Mouse (Mus musculus) heart, embryonic 13.5 days (tissue): ENCODE measurements around the gene S1pr2. TPM values are rescaled to one million over a fixed set of nuclear protein-coding genes. Genes with fewer than 3 reads are reported as not detected.

Experiments used
- ATAC-seq: fragments of 200-750 bp; cut with Nextera tagmentation; 2 replicates; pipeline ENCODE4 v1.8.0; 2017; ENCODE audit warnings: moderate TSS enrichment; ENCODE audit not compliant: insufficient number of reproducible peaks, low FRiP score, low TSS enrichment; ENCODE audit errors: extremely low read depth
- H3K27ac ChIP-seq: fragments of 300-500 bp; sonication (generic); replicated peaks from 2 replicates; pipeline ENCODE4 v1.5.1; 2015; ENCODE audit warnings: moderate library complexity, mild to moderate bottlenecking, inconsistent platforms
- H3K27me3 ChIP-seq: fragments of 300-500 bp; sonication (generic); replicated peaks from 2 replicates; pipeline ENCODE4 v1.6.1; 2015; ENCODE audit warnings: mild to moderate bottlenecking, inconsistent platforms
- H3K36me3 ChIP-seq: fragments of 300-500 bp; sonication (generic); 2 replicates; pipeline ENCODE4 v1.6.1; 2015; ENCODE audit warnings: mild to moderate bottlenecking, inconsistent platforms
- H3K4me1 ChIP-seq: fragments of 300-500 bp; sonication (generic); 2 replicates; pipeline ENCODE4 v1.6.1; 2015; ENCODE audit warnings: inconsistent platforms
- H3K4me2 ChIP-seq: fragments of 300-500 bp; sonication (generic); 2 replicates; pipeline ENCODE4 v1.6.1; 2015; ENCODE audit warnings: inconsistent platforms, mild to moderate bottlenecking, moderate library complexity
- H3K4me3 ChIP-seq: fragments of 300-500 bp; sonication (generic); 2 replicates; pipeline ENCODE4 v1.5.1; 2015; ENCODE audit warnings: moderate library complexity, mild to moderate bottlenecking, inconsistent platforms
- H3K9ac ChIP-seq: fragments of 300-500 bp; sonication (generic); 2 replicates; pipeline ENCODE4 v1.6.1; 2015; ENCODE audit warnings: inconsistent platforms, mild to moderate bottlenecking, moderate library complexity
- H3K9me3 ChIP-seq: fragments of 300-500 bp; sonication (generic); 2 replicates; pipeline ENCODE4 v1.6.1; 2016; ENCODE audit warnings: inconsistent platforms
- WGBS: fragments of 180-500 bp; shearing (Covaris S2); methylation state at CpG from one replicate; pipeline ENCODE4 v1.1.7; 2015; ENCODE audit warnings: mixed read lengths; 5-methylcytosine and 5-hydroxymethylcytosine counted together
- polyA plus RNA-seq: library from polyadenylated mRNA; unstranded; fragments of >200 nt; fragmentation: Nextera tagmentation; extraction: Ambion mirVana; gene quantifications from 2 replicates; pipeline ENCODE4 v1.2.1, GENCODE M21; 2015

The S1pr2 gene
- polyA plus RNA-seq, 1 experiment from 2014 or later: 21.9 TPM

DNA sequence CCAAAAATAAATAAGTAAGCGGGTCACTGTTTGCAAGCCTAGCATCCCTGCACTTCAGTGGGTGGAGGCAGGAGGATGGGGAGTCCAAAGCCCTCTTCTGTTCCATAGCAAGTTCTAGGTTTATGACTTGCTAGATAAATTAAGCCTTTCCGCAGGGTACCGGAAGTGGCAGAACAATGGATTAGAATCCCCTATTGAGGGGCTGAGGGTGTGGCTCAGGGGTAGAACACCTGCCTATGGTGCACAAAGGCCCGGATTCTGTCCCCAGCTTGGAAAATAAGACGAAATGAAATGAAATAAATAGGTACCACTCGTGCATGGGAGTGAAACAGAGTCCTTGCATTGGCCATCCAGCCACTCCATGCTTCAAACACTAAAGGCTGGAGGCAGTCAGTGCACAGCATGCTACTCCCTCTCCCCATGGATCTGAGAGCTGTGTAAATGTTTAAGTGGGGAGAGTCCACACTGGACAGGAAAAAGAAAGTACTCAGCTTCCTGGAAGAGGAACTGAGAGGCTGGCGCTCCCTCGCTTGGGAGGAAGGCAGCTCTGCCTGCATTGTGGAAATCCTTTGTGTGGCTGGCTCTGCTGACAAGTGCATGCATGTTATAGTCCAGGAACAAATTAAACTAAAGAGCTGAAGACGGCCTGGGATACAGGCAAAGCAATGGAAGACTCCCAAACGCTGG, 2.0 kb upstream of the S1pr2 start:
- Histone ChIP-seq H3K36me3 (no peaks in the 10 kb centered on the region), H3K4me2 (no peak overlapping the region), H3K4me3 (no peak overlapping the region), H3K27me3 (peaks cover 3% of the 10 kb centered on the region; the same call in 1 of the 2 replicates), H3K4me1 (peaks cover 37% of the 10 kb centered on the region), H3K9ac (no peak overlapping the region), H3K27ac (peak overlapping the region; percentile 59; the same call in 1 of the 2 replicates), H3K9me3 (no peaks in the 10 kb centered on the region)
- no peak for ATAC-seq
- 53% methylated on average over 10 of the region's 10 CpGs for WGBS

DNA sequence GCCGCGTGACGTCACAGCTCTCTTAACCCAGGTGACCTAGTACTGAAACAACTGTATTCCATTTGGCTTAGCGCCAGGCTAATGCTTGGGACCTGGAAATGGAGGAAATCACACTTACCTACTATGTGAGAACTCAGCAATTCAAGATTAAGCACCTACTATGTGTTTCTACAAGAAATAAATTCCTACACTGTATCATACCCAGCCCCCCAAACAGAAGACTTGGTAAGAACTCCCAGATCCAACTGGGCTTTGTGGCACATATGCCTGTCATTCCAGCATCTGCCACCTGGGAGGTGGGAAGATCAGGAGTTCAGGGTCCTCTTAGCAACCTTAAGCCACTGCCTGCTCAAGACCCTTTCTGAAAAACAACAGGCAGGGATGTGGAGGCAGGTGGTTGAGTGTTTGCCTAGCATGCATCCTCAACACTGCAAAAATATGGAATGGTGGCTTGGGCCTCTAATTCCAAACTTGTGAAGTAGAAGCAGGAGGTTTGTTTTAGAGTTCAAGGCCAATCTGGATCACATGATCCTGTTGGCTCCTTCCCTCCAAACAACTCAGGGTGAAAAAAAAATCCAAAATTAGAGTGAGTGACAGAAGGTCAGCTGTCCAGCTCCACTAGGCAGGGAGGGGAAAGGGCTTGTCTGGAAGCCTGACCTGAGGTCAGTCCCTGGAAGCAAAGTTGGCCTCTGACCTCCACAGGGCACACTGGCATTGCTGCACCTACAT, 544 bp upstream of the S1pr2 start:
- Histone ChIP-seq H3K27me3 (peaks cover 3% of the 10 kb centered on the region; the same call in 1 of the 2 replicates), H3K4me1 (peaks cover 46% of the 10 kb centered on the region), H3K9me3 (no peaks in the 10 kb centered on the region), H3K9ac (peak overlapping the region; percentile 96), H3K36me3 (no peaks in the 10 kb centered on the region), H3K27ac (peak overlapping the region; percentile 93), H3K4me3 (peak overlapping the region; percentile 92), H3K4me2 (peak overlapping the region; percentile 76)
- WGBS: under 1% methylated on average over 4 of the region's 4 CpGs
- no peak for ATAC-seq

DNA sequence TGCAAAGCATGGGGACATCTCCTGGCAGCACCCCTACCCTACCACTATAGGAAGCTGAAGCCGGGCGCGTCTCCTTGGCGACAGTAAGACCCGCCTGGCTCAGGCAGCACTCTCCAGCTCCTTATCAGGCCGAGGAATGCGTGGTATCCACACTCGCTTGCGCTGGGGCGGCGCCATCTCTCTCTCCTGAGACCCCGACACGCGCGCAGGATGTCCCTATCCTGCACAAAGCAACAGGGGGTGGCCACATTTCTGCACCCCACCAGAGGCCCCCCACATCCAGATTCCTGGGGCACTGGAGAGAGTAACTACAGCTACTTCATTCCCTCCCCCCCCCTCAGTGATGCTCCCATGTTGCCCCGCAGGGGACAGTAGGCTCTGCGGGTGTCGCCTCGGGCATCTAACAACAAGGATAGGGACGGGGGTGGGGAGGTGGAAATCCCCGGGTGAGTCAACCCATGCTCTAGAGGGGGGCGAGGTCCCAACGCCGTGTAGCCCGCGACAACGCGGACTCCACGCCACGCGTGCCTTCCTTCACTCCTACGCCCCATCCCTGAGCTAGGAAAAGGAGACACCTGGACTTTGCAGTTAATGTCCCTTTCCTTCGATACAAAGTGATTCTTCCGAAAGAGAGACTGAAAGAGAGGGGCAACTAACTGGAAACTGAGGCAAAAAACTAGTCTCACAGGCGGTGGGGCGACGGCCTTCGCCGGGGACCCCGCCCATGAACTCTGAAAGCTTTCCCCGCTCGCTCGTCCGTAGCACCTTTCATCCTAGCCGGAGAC, 958 bp downstream of the S1pr2 start:
- Histone ChIP-seq H3K4me2 (peak overlapping the region; percentile 76), H3K36me3 (0 out of 2 replicates have a peak, but pooled peaks cover 7% of the 10 kb centered on the region), H3K9me3 (no peaks in the 10 kb centered on the region), H3K27ac (peak overlapping the region; percentile 93), H3K4me1 (peaks cover 56% of the 10 kb centered on the region), H3K4me3 (peak overlapping the region; percentile 92), H3K9ac (peak overlapping the region; percentile 96), H3K27me3 (no peaks in the 10 kb centered on the region)
- 1% methylated on average over 45 of the region's 45 CpGs for WGBS
- ATAC-seq: peak; percentile 58

DNA sequence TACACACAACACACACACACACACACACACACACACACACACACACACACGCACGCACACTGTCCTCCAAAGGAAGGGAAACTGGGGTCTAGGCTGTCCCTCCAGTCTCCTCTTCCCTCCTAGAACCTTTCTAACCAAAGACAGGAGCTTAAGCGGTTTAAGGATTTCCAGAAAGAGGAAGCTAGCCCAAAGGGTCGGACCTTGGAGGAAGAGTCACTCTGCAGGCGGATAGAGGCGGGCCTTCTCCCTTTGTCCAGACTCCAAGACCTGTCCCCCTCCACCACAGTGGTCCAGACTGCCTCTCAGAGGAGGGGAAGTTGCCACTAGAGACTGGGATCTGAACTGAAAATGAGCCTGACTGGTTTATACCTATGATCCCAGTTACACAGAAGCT, 2.9 kb downstream of the S1pr2 start:
- peak overlapping the region; percentile 41 for H3K9ac ChIP-seq
- peaks cover 22% of the 10 kb centered on the region for H3K36me3 ChIP-seq
- no peak for ATAC-seq
- 50% methylated on average over 6 of the region's 6 CpGs for WGBS
- H3K4me2 ChIP-seq: peak overlapping the region; percentile 76
- peaks cover 49% of the 10 kb centered on the region for H3K4me1 ChIP-seq
- H3K4me3 ChIP-seq: peak overlapping the region; percentile 92
- peak overlapping the region; percentile 16; the same call in 1 of the 2 replicates for H3K27ac ChIP-seq
- H3K27me3 ChIP-seq: no peaks in the 10 kb centered on the region
- no peaks in the 10 kb centered on the region for H3K9me3 ChIP-seq

DNA sequence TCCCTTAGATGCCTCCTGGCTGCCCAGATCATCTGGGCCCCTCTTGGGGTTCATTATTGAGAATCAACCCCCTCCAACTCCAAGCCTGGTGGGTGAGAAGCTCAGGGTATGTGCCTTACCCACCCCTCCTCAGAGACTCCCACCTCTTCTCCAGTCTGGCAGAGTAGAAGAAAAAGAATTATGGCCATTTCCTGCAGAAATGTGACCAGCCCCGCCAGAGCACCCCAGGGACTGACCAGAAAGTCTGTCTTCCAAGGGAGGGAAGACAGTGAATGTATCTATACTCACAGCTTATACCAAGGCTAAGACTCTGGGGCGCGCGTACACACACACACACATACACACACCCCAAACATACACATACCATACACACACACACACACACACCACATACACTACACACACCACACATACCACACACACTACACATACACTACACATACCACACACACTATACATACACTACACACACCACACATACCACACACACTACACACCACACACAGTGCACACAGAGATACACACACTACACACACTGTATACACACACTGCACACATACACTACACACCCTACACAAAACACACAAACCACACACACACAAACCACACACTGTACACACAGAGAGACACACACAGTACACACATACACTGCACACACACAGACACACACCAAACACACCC, 3.4 kb downstream of the S1pr2 start:
- Histone ChIP-seq H3K27ac (peak overlapping the region; percentile 76), H3K4me2 (peak overlapping the region; percentile 76), H3K9ac (peak overlapping the region; percentile 73), H3K36me3 (peaks cover 28% of the 10 kb centered on the region), H3K9me3 (no peaks in the 10 kb centered on the region), H3K27me3 (no peaks in the 10 kb centered on the region), H3K4me1 (peaks cover 47% of the 10 kb centered on the region), H3K4me3 (peak overlapping the region; percentile 92)
- WGBS: 67% methylated on average over 4 of the region's 4 CpGs
- ATAC-seq: no peak

DNA sequence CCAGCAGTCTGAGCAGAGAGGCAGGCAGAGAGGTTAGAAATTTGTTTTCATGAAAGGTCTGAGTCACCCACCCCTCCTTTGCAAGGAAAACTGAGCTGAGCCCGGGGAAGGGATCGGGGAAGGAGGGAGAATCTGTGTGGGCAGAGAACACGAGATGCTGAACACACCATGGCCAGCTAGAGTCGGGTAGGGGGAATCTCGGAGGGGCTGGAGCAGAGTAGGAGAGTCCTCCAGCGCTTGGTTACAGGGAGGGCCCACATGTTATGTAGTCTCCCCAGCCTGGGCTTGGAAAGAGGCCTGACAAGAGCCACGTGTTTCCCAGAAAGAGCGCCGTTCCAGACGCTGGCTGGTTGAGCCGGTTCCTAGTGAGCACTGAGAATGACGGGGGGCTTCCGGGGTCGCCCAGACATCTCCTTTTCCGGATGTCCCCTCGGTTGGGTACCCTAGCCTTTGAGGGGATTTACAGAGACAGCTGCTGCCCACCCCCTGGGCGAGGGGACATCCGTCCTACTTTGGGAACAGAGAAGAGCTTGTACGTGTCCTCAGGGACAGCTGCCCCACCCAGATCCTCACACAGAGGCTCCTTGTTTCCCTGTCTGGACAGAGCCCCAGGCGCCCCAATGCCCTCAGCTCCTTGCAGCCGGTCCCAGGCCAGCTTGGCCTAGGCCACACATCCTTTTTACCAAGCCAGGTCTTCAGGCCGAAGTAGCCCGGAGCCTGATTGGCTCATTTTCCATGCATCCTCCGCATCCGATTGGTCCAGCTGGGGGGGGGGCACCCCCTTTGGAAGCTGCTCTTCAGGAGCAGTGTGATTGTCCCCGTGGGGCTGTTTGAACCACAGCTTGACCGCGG, 4.2 kb downstream of the S1pr2 start:
- WGBS: 44% methylated on average over 28 of the region's 28 CpGs
- peak overlapping the region; percentile 76 for H3K4me2 ChIP-seq
- H3K4me3 ChIP-seq: peak overlapping the region; percentile 26
- ATAC-seq: no peak
- H3K27ac ChIP-seq: peak overlapping the region; percentile 76
- H3K4me1 ChIP-seq: peaks cover 47% of the 10 kb centered on the region
- H3K27me3 ChIP-seq: no peaks in the 10 kb centered on the region
- H3K36me3 ChIP-seq: peaks cover 36% of the 10 kb centered on the region
- no peaks in the 10 kb centered on the region for H3K9me3 ChIP-seq
- H3K9ac ChIP-seq: peak overlapping the region; percentile 73

DNA sequence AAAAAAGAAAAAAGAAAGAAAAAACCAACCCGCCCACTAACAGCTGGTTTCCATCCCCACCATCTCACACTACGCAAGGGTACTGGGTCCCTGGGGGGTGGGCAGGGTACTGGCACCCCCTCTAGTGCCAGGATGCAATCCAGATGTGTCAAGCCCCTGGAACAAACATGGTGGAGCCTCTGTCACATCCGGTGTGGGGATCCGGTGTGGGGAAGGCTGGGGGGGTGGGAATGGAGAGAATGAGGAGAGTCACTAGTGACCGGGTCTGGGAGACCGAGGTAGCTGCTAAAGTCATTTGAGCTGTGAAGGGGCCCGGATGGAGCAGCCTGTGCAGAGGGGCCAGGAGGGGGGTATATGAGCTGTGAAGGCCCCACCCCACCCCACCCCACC, 4.8 kb downstream of the S1pr2 start:
- 59% methylated on average over 7 of the region's 7 CpGs for WGBS
- H3K4me1 ChIP-seq: peaks cover 42% of the 10 kb centered on the region
- H3K4me2 ChIP-seq: peak overlapping the region; percentile 76
- peak overlapping the region; percentile 76 for H3K27ac ChIP-seq
- ATAC-seq: no peak
- peaks cover 42% of the 10 kb centered on the region for H3K36me3 ChIP-seq
- no peaks in the 10 kb centered on the region for H3K27me3 ChIP-seq
- H3K4me3 ChIP-seq: peak overlapping the region; percentile 26
- peak overlapping the region; percentile 73 for H3K9ac ChIP-seq
- no peaks in the 10 kb centered on the region for H3K9me3 ChIP-seq

DNA sequence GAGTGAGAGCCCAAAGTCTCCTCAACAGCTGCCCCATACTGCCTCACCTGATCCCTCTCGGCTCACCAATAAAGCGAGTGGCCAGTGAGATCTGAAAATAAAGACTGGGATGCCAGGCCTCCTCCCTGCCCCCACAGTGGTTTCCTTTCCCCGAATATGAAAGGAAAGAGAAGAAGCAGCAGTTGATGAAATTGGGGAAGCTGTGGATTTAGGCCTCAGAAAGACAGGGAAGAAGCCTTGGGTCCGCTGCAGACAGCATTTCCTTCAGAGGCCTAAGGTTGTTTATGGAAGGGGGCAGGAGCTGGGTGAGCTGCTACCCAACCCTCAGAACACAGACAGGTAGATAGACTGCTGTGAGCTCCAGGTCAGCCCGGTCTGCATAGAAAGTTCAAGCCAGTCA, 9.8 kb downstream of the S1pr2 start:
- no peak for ATAC-seq
- Histone ChIP-seq H3K4me3 (no peak overlapping the region), H3K36me3 (peaks cover 66% of the 10 kb centered on the region), H3K27ac (no peak overlapping the region), H3K27me3 (no peaks in the 10 kb centered on the region), H3K9me3 (no peaks in the 10 kb centered on the region), H3K4me1 (peaks cover 6% of the 10 kb centered on the region), H3K9ac (no peak overlapping the region), H3K4me2 (no peak overlapping the region)
- 69% methylated on average over 5 of the region's 5 CpGs for WGBS

DNA sequence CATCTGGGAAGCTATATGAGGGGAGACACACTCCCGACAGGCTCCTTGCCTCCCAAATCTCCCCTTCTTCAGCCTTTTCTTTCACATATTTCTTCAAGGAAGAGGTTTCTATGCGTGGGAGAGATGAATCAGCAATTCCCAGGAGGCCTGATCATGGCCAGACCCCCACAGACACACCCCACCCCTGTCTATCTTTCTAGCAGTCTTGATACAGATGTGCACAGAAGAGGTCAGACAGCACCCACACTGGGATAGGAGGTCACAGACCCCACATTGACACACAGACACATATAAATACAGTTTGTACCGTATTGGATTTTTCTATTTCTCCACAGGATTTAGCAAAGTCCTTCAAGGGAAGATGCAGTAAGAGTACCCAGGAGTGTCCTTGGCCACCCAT, 10.6 kb downstream of the S1pr2 start:
- 70% methylated on average over 3 of the region's 3 CpGs for WGBS
- H3K36me3 ChIP-seq: peaks cover 61% of the 10 kb centered on the region
- no peak overlapping the region for H3K27ac ChIP-seq
- no peaks in the 10 kb centered on the region for H3K27me3 ChIP-seq
- no peak for ATAC-seq
- no peaks in the 10 kb centered on the region for H3K9me3 ChIP-seq
- H3K4me1 ChIP-seq: peaks cover under 1% of the 10 kb centered on the region; the same call in 1 of the 2 replicates
- no peak overlapping the region for H3K4me2 ChIP-seq
- H3K4me3 ChIP-seq: no peak overlapping the region
- no peak overlapping the region for H3K9ac ChIP-seq

DNA sequence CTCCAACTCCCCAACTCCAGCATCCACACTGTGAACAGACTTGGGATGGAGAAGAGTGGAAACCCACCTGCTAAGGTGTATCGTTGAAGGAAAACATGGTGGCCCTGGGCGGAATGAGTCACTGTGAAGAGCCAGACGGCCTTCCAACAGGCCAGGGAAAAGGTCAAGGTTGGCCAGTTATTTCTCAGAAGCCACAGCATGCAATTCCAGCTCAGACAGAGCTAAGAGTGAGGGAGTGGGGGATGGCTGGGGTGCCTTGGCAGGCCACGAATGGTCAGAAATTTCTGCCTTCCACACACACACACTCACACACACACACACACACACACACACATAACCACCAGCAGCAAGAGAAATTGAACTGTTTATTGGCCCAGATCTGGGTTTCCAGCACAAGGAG, 11.0 kb downstream of the S1pr2 start:
- WGBS: 81% methylated on average over 4 of the region's 4 CpGs
- H3K9me3 ChIP-seq: no peaks in the 10 kb centered on the region
- no peak overlapping the region for H3K27ac ChIP-seq
- no peaks in the 10 kb centered on the region for H3K4me1 ChIP-seq
- H3K4me2 ChIP-seq: no peak overlapping the region
- no peak overlapping the region for H3K9ac ChIP-seq
- H3K36me3 ChIP-seq: peaks cover 59% of the 10 kb centered on the region
- H3K4me3 ChIP-seq: no peak overlapping the region
- ATAC-seq: no peak
- H3K27me3 ChIP-seq: no peaks in the 10 kb centered on the region
